Mouse (Mus musculus) embryonic facial prominence, embryonic 11.5 days (tissue): Measurements from ENCODE around the gene Olfr1233. TPM values are rescaled to one million over a fixed set of nuclear protein-coding genes. Genes with fewer than 3 reads are reported as not detected.

Experiments used
- ATAC-seq: fragments of 200-750 bp; cut with Nextera tagmentation; replicated peaks from 2 replicates; pipeline ENCODE4 v1.8.0; 2017; ENCODE audit warnings: low read depth; ENCODE audit not compliant: insufficient number of reproducible peaks, low FRiP score, low TSS enrichment
- DNase-seq: peaks from one replicate; pipeline ENCODE4 v3.0.0-alpha.2; 2015; ENCODE audit warnings: low spot score
- H3K27ac ChIP-seq: fragments of 300-500 bp; sonication (generic); replicated peaks from 2 replicates; pipeline ENCODE4 v1.5.1; 2014; ENCODE audit warnings: mild to moderate bottlenecking, low read depth, low read length, control low read depth
- H3K27me3 ChIP-seq: fragments of 300-500 bp; sonication (generic); 2 replicates; pipeline ENCODE4 v1.6.1; 2014; ENCODE audit warnings: mild to moderate bottlenecking, low read length, moderate library complexity, mixed read lengths; ENCODE audit not compliant: control insufficient read depth, insufficient read depth
- H3K36me3 ChIP-seq: fragments of 300-500 bp; sonication (generic); replicated peaks from 2 replicates; pipeline ENCODE4 v1.6.1; 2014; ENCODE audit warnings: low read depth, mild to moderate bottlenecking, low read length, moderate library complexity, mixed read lengths; ENCODE audit not compliant: control insufficient read depth, insufficient read depth
- H3K4me1 ChIP-seq: fragments of 300-500 bp; sonication (generic); 2 replicates; pipeline ENCODE4 v1.6.1; 2014; ENCODE audit warnings: low read length, mixed read lengths; ENCODE audit not compliant: control insufficient read depth, insufficient read depth
- H3K4me2 ChIP-seq: fragments of 300-500 bp; sonication (generic); 2 replicates; pipeline ENCODE4 v1.6.1; 2014; ENCODE audit warnings: low read depth, mild to moderate bottlenecking, control low read depth, low read length, moderate library complexity
- H3K4me3 ChIP-seq: fragments of 300-500 bp; sonication (generic); 2 replicates; pipeline ENCODE4 v1.5.1; 2014; ENCODE audit warnings: low read depth, low read length, control low read depth
- H3K9ac ChIP-seq: fragments of 300-500 bp; sonication (generic); replicated peaks from 2 replicates; pipeline ENCODE4 v1.6.1; 2014; ENCODE audit warnings: mild to moderate bottlenecking, control low read depth, low read length
- H3K9me3 ChIP-seq: fragments of 300-500 bp; sonication (generic); replicated peaks from 2 replicates; pipeline ENCODE4 v1.6.1; 2016; ENCODE audit warnings: mild to moderate bottlenecking, low read length, inconsistent platforms, mixed read lengths; ENCODE audit not compliant: control insufficient read depth
- WGBS: fragments of 180-500 bp; shearing (Covaris S2); extraction: QIAGEN DNeasy Blood & Tissue Kit; methylation state at CpG from one replicate; pipeline ENCODE4 v1.1.7; 2014; 5-methylcytosine and 5-hydroxymethylcytosine counted together
- polyA plus RNA-seq: library from polyadenylated mRNA; unstranded; fragments of >200 nt; fragmentation: Nextera tagmentation; extraction: Ambion mirVana; gene quantifications from 2 replicates; pipeline ENCODE4 v1.2.1, GENCODE M21; 2014

The Olfr1233 gene
- not detected in 2 replicates for polyA plus RNA-seq

- H3K4me3 ChIP-seq, result no peak within 1 kb of the TSS
- ATAC-seq, result no peak
Measured at GRCm38 (mm10) chr2:89342298-89342697, at the start of gene Olfr1233. Olfr1233 (minus strand) TSS chr2:89342398.

GRCm38 (mm10) chr2:89364765-89365164, 22.6 kb upstream of the Olfr1233 start, which contains the start of gene Olfr1234:
Olfr1234 (minus strand) TSS chr2:89364865.
- ATAC-seq, result no peak
- Histone ChIP-seq H3K4me3 (no peak within 1 kb of the TSS), H3K9ac (no peak within 1 kb of the TSS), H3K27me3 (no peaks in the 10 kb centered on the region), H3K4me1 (no peaks in the 10 kb centered on the region), H3K4me2 (no peak within 1 kb of the TSS), H3K9me3 (no peaks in the 10 kb centered on the region), H3K36me3 (no peaks in the 10 kb centered on the region), H3K27ac (no peak within 1 kb of the TSS)
- no peak for DNase-seq
- 90% methylated on average over 4 of the region's 4 CpGs for WGBS

More at GRCm38 (mm10) chr2:89342298-89342697, at the start of gene Olfr1233:
- Histone ChIP-seq H3K4me1 (no peaks in the 10 kb centered on the region), H3K9ac (no peak within 1 kb of the TSS), H3K36me3 (no peaks in the 10 kb centered on the region), H3K27ac (no peak within 1 kb of the TSS), H3K9me3 (no peaks in the 10 kb centered on the region), H3K4me2 (no peak within 1 kb of the TSS), H3K27me3 (no peaks in the 10 kb centered on the region)
- no peak for DNase-seq

GRCm38 (mm10) chr2:89329575-89329974, 12.6 kb downstream of the Olfr1233 start, which contains the start of gene Olfr1232:
Olfr1232 (minus strand) TSS chr2:89329675.
- no peaks in the 10 kb centered on the region for H3K4me1 ChIP-seq
- H3K27ac ChIP-seq, result no peak within 1 kb of the TSS
- DNase-seq (no peak), ATAC-seq (no peak)
- H3K4me2 ChIP-seq, result no peak within 1 kb of the TSS
- no peaks in the 10 kb centered on the region for H3K27me3 ChIP-seq
- H3K9me3 ChIP-seq, result no peaks in the 10 kb centered on the region
- no peak within 1 kb of the TSS for H3K9ac ChIP-seq
- no peak within 1 kb of the TSS for H3K4me3 ChIP-seq
- no peaks in the 10 kb centered on the region for H3K36me3 ChIP-seq

GRCm38 (mm10) chr2:89306974-89307373, 35.2 kb downstream of the Olfr1233 start, which contains the start of gene Olfr1231:
Olfr1231 (minus strand) TSS chr2:89307074.
- Histone ChIP-seq H3K9ac (no peak within 1 kb of the TSS), H3K27me3 (no peaks in the 10 kb centered on the region), H3K27ac (no peak within 1 kb of the TSS), H3K4me2 (no peak within 1 kb of the TSS), H3K4me1 (no peaks in the 10 kb centered on the region), H3K9me3 (no peaks in the 10 kb centered on the region), H3K36me3 (no peaks in the 10 kb centered on the region), H3K4me3 (no peak within 1 kb of the TSS)
- DNase-seq (no peak), ATAC-seq (no peak)
- WGBS, result 65% methylated on average over 2 of the region's 2 CpGs

- Histone ChIP-seq H3K36me3 (no peaks in the 10 kb centered on the region), H3K4me3 (no peak within 1 kb of the TSS), H3K4me2 (no peak within 1 kb of the TSS), H3K9me3 (no peaks in the 10 kb centered on the region), H3K27ac (no peak within 1 kb of the TSS), H3K27me3 (no peaks in the 10 kb centered on the region), H3K9ac (no peak within 1 kb of the TSS), H3K4me1 (no peaks in the 10 kb centered on the region)
- WGBS, result 91% methylated on average over 1 of the region's 1 CpGs
- no peak for ATAC-seq
- no peak for DNase-seq
Measured at GRCm38 (mm10) chr2:89297168-89297567, 45.0 kb downstream of the Olfr1233 start, which contains the start of gene Olfr1230. Olfr1230 (minus strand) TSS chr2:89297268.

GRCm38 (mm10) chr2:89287914-89288313, 54.3 kb downstream of the Olfr1233 start, which contains the start of gene Olfr1229:
Olfr1229 (minus strand) TSS chr2:89288014.
- no peak within 1 kb of the TSS for H3K27ac ChIP-seq
- H3K4me3 ChIP-seq, result no peak within 1 kb of the TSS
- no peaks in the 10 kb centered on the region for H3K4me1 ChIP-seq
- H3K9ac ChIP-seq, result no peak within 1 kb of the TSS
- H3K27me3 ChIP-seq, result no peaks in the 10 kb centered on the region
- ATAC-seq, result no peak
- no peaks in the 10 kb centered on the region for H3K9me3 ChIP-seq
- no peak for DNase-seq
- 88% methylated on average over 2 of the region's 2 CpGs for WGBS
- H3K36me3 ChIP-seq, result no peaks in the 10 kb centered on the region
- H3K4me2 ChIP-seq, result no peak within 1 kb of the TSS

Other genes starting within 250 kb of the Olfr1233 start
- gene Olfr1220, start 235.6 kb downstream of the Olfr1233 start, polyA plus RNA-seq, result not detected in 2 replicates
- gene Olfr1221, start 225.1 kb downstream of the Olfr1233 start, polyA plus RNA-seq, result not detected in 2 replicates
- not detected in 2 replicates for gene Olfr1222, start 209.3 kb downstream of the Olfr1233 start, polyA plus RNA-seq
- not detected in 2 replicates for gene Olfr1223, start 190.8 kb downstream of the Olfr1233 start, polyA plus RNA-seq
- gene Olfr1224-ps1, start 178.3 kb downstream of the Olfr1233 start, polyA plus RNA-seq, result not detected in 2 replicates
- not detected in 2 replicates for gene Olfr1225, start 167.7 kb downstream of the Olfr1233 start, polyA plus RNA-seq
- not detected in 2 replicates for gene Olfr1226, start 142.3 kb downstream of the Olfr1233 start, polyA plus RNA-seq
- gene Olfr1228, start 88.3 kb downstream of the Olfr1233 start, polyA plus RNA-seq, result not detected in 2 replicates
- gene Olfr1229, start 54.4 kb downstream of the Olfr1233 start, polyA plus RNA-seq, result not detected in 2 replicates
- gene Olfr1230, start 45.1 kb downstream of the Olfr1233 start, polyA plus RNA-seq, result not detected in 2 replicates
- gene Olfr1231, start 35.3 kb downstream of the Olfr1233 start, polyA plus RNA-seq, result not detected in 2 replicates
- not detected in 2 replicates for gene Olfr1232, start 12.7 kb downstream of the Olfr1233 start, polyA plus RNA-seq
- not detected in 2 replicates for gene Olfr1234, start 22.5 kb upstream of the Olfr1233 start, polyA plus RNA-seq
- gene Olfr1238, start 67.3 kb upstream of the Olfr1233 start, polyA plus RNA-seq, result not detected in 2 replicates
- gene Olfr1239, start 78.0 kb upstream of the Olfr1233 start, polyA plus RNA-seq, result not detected in 2 replicates
- not detected in 2 replicates for gene Olfr1240, start 100.6 kb upstream of the Olfr1233 start, polyA plus RNA-seq
- not detected in 2 replicates for gene Olfr1241, start 144.7 kb upstream of the Olfr1233 start, polyA plus RNA-seq
- not detected in 2 replicates for gene Olfr1242, start 155.9 kb upstream of the Olfr1233 start, polyA plus RNA-seq
- not detected in 2 replicates for gene Olfr1243, start 189.1 kb upstream of the Olfr1233 start, polyA plus RNA-seq
- gene Olfr1245, start 236.0 kb upstream of the Olfr1233 start, polyA plus RNA-seq, result not detected in 2 replicates